Comparison of ENCODE assay signal across 21 mouse cellular contexts in the genomic region with DNA sequence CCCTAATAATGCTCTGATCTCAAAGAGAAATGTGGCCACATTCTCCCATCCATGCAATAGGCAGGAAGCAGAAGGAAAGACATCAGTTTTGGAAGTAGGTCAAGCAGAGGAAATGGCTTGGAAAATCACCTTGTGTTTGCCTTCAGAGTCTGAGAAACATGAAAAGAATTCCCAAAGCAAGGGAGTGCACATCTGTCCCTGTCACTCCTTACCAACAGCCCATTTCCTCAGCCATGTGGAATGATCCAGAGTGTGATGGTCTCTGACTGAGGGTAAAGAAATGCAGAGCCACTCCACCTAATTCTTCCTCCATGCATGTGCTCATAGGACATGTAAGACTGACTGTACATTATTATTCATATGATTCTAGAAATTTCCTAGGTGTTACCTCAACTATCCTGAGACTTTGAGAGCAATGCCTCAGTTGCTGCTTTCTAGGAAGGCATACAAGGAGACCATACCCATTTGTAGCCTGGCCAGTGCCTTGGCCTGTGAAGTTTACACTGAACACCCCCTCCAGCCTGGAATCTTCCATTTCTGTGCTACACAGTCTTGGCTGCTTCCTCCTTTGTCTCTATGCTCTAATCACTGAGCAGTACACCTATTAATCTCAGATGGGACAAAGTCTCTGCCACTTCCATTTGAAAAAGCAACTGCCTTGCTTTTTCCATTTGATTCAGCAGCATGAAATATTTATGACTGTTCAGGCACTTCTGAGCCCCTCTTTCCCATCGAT.
"Had no signal": no experiment of that assay in that cellular context is flagged by ENCODE, and none has a peak within 500 bp of the region (broad histone marks: within the 10 kb centered on the region; RNA-seq: fewer than 3 reads in every experiment).

No protein-coding gene starts in this region.

- H3K4me2 ChIP-seq: intestine, embryonic 15.5 days; kidney, embryonic 15.5 days; limb, embryonic 12.5 days; limb, embryonic 15.5 days; liver, embryonic 11.5 days; lung, embryonic 15.5 days; midbrain, embryonic 11.5 days had no signal

- DNase-seq: kidney, adult 11 months; kidney, adult 8-10 months; kidney, postnatal 36 days; layer of hippocampus, postnatal 36 days; lung, adult 18-20 months; lung, postnatal 10 days; lung, postnatal 36 days; midbrain, embryonic 14.5 days; right cerebral cortex, postnatal 25 days; thymus, adult 18-20 months; thymus, postnatal 36 days had no signal

- H3K9me3 ChIP-seq: intestine, embryonic 15.5 days; kidney, embryonic 15.5 days; limb, embryonic 12.5 days; limb, embryonic 15.5 days; lung, embryonic 15.5 days; megakaryocyte, embryonic 14.5 days had no signal

- H3K4me3 ChIP-seq: intestine, embryonic 15.5 days; kidney, embryonic 15.5 days; left cerebral cortex, adult 2 months; limb, embryonic 12.5 days; limb, embryonic 15.5 days; lung, embryonic 15.5 days; megakaryocyte, embryonic 14.5 days had no signal

- ATAC-seq: intestine, embryonic 15.5 days had no signal

- H3K36me3 ChIP-seq: intestine, embryonic 15.5 days; kidney, embryonic 15.5 days; limb, embryonic 12.5 days; limb, embryonic 15.5 days; lung, embryonic 15.5 days had no signal

- H3K9ac ChIP-seq: intestine, embryonic 15.5 days; kidney, embryonic 15.5 days; limb, embryonic 12.5 days; limb, embryonic 15.5 days; liver, embryonic 14.5 days; lung, embryonic 15.5 days had no signal

- H3K4me1 ChIP-seq: intestine, embryonic 15.5 days; kidney, embryonic 15.5 days; limb, embryonic 12.5 days; megakaryocyte, embryonic 14.5 days had no signal

- H3K27ac ChIP-seq: intestine, embryonic 15.5 days; kidney, embryonic 15.5 days; left cerebral cortex, adult 2 months; limb, embryonic 12.5 days; limb, embryonic 15.5 days; liver, embryonic 14.5 days; lung, embryonic 15.5 days had no signal

- H3K27me3 ChIP-seq: intestine, embryonic 15.5 days; kidney, embryonic 15.5 days; limb, embryonic 12.5 days; limb, embryonic 15.5 days; lung, embryonic 15.5 days; megakaryocyte, embryonic 14.5 days had no signal
